Mouse (Mus musculus) A20 (cell line): Measurements from ENCODE around the gene Tlr7.
"Not testable (repeated sequence)": the region's sequence is repeated elsewhere in the genome, so short reads cannot be mapped to it uniquely, and the experiment has no call there.

Experiments
- DNase-seq: peaks from one replicate; pipeline ENCODE4 v3.0.0-alpha.2; 2011; ENCODE audit warnings: low read depth, low spot score

Tlr7 gene

DNA sequence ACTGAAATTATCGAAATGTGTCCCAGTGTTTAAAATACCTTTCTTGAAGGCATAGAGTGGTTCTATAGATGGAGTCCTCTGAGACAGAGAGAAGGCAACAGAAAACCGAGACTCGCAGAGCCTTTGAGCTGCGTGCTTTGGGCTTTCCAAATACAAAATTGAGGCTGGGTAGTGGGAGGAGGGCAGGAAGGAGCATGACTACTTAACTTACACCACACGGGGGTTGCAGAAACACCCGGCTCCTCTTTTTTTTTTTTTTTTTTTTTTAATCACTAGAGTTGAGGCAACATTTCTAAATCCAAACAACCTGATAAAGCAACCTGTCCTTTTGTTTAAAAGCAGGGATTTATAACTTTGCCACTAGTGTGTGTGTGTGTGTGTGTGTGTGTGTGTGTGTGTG is at the start of gene Tlr7:
Gene Tlr7 (minus strand): TSS at position 160 of the 400 bp plus-strand sequence.
- DNase-seq, result no peak

DNA sequence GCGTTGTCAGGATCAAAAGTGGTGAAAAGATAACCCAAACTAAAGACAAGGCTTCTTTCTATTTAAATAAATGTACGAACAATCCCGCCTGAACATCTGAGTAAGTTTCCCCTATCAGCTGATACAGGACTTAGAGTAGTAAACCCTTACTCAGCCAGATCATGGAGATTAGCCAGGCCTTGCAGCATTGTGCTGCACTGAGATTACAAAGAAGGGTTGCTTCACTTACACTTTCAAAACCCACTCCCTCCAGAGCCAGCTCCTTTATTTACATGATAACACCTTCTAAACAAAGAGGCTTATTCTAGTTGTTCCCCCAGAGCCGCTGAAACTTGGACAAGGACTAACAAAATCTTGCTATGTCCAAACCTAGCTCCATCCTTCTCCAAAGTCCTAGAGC is 49.7 kb upstream of the Tlr7 start:
- DNase-seq, result no peak

DNA sequence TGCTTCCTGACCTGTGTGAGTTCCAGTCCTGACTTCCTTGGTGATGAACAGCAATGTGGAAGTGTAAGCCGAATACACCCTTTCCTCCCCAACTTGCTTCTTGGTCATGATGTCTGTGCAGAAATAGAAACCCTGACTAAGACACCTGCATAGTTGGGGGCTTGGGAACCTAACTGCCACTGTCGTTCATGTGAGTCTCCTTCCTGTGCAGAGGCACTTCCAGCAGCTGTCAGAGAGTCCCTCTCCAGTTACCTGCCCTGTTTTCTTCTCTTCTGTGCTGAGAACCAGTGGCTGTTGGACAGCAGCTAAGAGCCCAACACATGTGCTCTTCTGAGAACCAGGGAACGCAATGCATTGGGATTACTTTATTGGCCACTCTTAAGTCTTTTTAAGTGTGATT is 30.9 kb upstream of the Tlr7 start:
- not testable (repeated sequence) for DNase-seq

DNA sequence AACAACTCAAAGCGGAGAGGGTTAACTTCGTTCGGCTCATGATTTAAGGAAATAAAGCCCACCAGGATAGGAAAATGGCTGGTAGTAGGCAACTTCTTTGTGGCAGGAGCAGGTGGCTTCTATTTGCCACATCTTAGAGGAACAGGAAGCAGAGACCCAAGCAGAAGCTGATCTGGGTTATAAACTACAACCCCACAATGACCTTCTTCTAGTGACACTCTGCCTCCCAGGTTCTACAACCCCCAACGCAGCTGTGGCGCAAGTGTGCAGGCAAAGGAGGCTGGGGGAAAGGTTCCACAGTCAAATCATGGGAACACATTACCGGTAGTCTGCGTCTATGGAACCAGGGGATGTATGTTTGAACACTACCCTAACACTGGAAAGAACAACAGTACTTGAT is 29.3 kb upstream of the Tlr7 start:
- DNase-seq, result no peak

DNA sequence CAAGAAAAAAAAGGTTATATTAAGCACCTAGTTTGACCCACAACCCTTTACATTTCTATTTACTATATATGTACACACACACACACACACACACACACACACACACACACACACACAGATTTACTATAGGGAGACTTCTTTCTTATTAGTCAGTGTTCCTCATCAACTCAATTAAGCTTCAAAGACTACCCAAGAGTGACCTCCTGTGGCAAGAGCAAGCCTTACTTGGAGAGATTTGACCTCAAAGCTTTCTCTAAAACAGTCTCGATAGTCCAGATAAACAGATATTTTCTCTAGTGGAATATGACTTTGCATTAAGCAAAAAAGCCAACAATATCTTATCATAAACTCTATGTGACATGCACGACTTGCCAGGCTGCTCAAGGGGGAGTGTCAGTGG is 27.1 kb upstream of the Tlr7 start:
- peak; percentile 40 for DNase-seq

DNA sequence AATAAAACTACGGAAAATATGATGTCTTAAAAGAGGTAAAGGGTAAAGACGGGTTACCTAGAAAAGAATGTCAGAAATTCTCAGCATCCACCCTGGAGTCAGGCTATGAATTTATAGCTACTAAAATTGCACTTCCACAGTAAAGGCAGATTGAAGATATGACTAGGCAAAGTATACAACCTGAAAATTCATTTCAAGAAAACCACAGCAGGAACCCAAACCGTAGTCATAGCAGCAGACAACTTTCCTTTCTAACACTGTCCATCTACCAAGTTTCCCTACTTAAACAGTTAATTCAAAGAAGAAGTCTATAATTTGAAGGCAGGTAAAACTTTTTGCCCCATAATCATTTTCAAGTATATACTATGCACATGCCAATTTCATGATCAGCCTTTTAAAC is 25.6 kb upstream of the Tlr7 start:
- no peak for DNase-seq

DNA sequence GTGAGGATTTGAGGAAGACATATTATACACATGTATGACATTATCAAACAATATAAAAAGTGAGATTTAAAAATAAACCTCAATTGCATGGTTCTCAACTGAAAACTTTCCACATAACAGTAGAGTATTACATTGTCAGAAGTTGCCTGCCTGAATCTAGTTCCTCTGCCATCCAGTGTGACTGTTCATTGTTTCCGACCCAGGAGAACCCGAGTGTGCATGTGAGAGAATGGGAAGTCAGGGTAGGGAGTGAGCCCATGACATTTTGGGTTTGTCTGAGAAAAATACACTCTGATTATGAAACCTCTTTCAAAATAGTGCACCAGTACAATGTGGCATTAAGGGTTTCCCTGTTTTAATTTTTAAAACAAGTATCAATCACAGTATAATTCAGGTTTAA is 23.3 kb upstream of the Tlr7 start:
- DNase-seq, result no peak

DNA sequence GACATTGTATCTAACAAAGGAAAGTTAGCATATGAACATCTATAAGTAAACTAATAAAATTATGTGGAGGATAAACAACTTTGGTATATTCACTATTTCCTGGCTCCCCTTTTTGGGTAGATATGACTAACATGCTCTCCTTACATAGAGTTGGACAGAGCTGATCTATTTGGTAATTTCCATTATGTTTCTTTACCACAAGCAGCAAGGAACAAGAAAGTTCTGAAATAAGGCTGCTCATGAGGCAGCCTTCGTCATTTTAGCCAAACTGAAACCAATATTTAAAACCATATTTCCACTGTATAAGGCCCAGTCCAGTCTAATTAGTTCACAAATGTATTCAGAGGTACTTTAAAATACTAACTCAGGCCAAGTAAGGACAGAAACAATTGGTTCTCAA is 16.1 kb upstream of the Tlr7 start:
- DNase-seq, result no peak

DNA sequence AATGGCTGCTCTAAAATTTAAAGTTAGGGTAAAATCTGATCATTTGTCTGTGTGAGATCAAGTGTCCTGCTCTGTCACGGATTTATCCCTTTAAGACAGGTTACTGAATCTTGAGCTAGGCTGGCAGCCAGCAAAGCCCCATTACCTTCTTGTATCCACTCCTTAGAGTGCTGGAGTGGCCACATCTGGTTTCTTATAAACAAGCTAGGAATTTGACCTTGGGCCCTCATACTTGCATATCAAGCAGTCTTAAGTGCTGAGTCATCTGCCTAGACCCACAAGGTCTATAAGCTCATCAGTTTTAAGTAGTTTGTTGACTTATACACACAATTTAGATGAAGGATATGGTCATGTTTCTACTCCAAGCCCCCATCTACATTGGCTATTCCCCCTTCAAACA is 14.0 kb upstream of the Tlr7 start:
- no peak for DNase-seq

DNA sequence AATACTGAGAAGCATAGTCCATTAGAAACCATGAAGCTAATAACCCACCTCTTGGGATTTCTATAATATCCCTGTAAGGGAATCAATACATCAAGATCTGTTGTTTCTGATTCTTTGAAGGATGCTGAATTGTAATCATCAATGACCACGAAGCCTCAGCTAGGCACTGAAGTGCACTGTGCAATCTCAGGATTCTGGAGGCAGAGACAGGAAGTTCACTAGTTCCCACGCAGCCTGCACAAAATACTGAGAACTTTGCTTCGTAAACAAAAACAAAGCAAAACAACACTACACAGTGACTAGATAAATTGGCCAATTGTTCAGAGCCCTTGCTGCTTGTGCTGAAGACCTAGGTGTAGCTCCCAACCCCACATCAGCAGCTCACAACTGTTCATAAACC is 11.5 kb upstream of the Tlr7 start:
- DNase-seq, result no peak

DNA sequence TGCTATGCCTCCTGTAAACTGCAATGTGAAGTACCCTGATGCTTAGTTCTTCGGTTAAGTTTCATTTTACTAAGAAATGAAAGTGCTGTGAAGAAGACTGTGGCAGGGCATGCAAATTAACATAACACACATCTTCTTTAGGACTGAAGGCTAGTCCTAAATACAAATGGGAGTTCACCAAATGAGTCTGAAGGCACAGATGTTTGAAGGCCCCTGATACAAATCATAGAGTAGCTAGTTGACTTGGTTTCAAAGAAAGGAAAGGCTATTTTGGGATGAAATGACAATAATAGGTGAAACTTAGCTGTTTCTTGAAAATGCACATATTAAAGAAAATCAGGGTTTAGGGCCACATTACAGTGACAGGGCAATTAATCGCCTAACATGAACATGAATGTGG is 9.8 kb upstream of the Tlr7 start:
- peak; percentile 58 for DNase-seq

DNA sequence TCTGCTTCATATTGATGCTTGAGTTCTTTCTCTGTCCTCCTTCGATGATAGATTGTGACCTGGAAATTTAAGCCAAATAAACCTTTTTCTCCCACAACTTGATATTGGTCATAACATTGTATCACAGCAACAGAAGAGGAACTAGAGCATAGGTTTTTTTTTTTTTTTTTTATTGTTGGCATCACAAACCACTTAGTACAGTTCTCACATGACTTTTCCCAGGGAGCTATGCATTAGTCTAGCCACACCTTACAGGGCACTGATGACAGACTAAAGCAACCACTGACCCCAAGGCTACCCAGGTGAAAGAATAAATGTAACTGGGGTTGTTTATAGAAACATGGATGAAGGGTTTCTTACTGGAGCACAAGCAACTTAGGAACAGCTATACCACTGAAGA is 7.6 kb upstream of the Tlr7 start:
- DNase-seq, result no peak

DNA sequence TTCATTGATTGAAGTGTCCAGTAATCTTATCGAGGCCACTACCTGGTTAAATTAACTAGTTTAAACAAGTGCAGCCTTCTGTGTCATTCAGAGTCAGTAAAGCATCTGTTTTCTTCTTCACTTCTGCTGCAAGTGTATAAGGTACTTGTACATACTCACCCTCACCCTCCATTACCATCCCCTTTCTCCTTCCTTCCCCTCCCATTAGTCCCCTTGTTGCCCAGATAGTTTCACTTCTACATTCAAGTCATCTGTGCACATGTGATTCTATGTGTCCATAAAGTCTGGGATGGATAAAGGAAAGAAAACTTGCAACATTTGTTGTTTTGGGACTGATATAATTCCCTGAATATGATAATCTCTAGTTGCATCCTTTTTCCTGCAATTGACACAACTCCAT is 4.2 kb upstream of the Tlr7 start:
- peak; percentile 9 for DNase-seq

DNA sequence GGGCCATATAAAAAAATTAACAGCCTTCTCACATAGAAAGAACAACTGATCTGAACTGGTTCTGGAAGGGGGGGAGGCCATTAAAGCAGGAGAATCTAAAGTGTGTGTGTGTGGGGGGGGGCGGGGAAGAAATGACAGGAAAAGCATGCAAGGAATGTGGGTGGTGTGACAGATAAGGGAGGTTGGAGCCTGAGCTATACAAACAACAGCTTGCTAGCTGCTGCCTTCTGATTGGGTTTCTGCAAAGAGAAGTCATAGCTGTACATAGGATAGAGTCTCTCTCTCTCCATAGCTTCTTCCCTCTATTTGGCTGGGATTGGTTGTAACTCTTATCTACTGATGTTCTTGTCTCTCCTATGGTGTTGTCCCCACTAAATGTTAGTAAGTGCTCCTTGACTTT is 2.2 kb upstream of the Tlr7 start:
- DNase-seq, result no peak

DNA sequence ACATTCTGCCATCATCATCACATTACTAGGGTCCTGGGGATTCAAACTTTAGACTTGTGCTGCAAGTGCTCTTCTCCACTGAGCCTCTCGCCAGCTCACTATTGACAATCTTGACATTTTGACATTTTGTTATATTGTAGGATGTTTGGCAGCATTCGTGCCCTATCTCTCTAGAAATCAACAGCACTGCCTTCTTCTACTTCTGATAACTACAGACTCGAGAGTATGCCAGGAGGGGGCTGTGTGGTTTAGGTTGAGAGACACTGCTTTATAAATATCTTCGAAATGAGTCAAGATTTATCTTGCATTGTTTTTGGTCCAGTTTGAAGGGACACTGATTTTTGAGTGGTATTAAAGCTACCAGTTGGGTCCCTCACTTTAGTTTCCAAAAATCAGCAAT is 635 bp upstream of the Tlr7 start:
- no peak for DNase-seq

DNA sequence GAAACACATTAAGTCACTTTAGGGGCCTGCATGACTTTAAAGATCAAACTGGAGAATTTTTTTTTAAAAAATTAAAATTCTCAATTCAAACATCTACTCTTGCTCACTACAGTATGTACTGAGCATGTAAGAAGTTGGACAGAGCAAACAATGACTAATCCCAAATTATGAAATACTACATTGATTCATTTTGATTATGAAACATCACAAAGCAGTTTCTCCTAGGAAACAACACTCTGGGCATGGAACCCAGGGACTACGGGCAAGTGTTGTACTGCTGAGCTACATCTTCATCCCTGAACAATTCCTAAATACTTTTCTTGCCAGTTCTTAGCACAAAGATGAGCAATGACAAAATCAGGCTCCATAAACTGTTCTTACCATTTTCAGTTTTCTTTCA is 738 bp downstream of the Tlr7 start:
- no peak for DNase-seq

DNA sequence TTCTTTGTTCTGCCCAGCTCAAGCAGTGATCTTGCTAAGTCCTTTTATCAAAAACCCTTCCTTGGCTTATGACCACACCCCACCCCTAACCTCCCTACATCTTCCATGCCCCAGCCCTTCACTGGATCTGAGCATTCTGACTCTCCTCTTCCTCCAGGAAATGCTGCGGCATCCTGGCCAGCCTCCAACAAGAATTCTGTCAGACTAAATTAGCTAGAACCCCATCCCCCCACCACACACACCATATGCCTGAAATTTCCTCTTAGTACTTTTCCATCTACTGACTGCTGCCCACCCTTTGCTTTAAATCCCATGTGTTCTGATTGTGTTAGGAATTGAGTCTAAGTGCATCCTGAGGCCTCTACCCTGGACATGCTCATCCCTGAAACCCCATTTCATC is 1.3 kb downstream of the Tlr7 start:
- no peak for DNase-seq

DNA sequence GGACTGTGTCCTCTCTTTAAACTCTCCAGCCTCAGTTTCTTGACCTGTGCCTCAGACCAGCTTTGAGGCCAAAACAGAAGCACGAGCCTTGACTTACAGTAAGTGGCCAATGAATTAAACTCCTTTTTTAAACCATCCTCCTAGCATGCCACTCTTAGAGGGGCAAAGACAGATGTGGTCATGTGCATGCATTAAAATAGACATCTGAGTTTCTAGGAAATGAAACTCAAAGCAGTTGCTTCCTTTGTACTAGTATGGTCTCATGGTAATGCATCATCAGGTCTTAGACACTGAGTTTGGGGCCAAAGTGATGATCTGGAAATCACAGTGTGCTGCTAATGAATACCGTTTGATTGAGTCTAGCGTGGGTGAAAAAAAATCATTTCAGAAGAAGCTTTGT is 1.8 kb downstream of the Tlr7 start:
- DNase-seq, result peak; percentile 30

DNA sequence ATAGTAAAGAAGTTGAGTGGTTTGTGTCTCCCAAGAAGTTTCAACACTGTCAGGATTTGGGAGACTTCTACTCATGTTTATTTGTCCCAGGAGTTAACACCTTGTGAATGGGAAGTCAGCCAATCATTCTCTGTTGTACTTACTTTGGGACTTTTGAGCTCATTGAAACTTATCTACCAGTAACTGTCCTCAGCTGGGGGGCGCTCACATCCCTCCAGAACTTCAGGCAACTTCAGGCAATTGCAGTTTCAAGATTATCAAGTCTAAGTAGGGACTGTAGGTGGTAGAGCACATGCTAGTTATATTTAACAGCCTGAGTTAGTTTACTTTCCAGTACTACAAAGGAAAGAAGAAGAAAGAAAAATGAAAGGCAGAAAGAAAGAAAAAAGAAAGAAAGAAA is 6.6 kb downstream of the Tlr7 start:
- DNase-seq, result peak; percentile 12

DNA sequence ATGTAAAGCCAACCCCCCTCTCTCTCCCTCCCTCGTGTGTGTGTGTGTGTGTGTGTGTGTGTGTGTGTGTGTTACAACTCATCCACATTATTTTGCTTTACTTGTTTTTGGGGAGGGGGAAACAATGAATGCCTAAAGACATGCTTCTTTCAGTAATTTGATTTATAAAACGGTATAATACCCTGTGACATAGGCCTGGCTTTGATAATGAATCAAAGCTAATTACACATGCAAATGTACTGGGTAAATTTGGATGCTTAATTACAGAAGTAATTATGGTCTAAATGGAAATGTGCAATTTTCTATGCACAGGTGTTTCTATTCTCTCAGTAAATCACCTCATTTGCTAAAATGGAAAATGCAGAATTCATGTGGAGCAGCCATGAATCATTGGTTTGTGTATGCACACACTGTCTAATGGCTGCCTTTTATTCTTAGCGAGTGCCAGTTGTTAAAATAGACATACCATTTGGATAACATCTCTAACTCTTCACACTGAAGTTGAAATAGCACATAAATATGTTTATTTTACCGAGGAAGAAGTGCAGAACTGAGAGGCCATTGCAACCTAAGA is 9.0 kb downstream of the Tlr7 start:
- no peak for DNase-seq

DNA sequence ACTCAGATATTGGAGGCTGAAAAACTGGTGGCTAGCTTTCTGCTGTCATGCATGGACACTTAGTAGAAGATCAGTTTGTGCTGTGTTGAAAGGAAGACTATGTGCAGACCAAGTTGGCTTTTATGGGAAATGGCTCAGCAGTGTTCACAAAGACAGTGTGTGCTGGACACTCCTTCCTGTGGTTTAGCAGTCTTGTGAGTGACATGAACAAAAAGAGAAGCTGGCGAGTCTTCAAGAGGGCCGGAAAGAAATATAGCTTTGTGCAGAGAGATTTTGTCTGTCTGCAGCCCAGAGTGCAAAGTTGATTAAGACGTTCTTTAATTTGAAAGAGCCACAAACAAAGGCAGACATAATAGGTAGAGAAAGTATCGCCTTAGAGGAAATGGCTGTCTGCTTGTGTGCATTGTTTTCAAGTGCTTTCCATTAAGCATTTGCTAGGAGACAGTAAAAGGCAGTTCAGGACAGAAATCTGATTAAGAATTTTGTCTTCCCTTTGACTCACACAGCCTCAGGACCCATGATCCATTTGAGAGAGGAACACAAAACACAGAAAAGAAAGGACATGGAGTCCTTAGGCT is 11.4 kb downstream of the Tlr7 start:
- DNase-seq, result no peak

DNA sequence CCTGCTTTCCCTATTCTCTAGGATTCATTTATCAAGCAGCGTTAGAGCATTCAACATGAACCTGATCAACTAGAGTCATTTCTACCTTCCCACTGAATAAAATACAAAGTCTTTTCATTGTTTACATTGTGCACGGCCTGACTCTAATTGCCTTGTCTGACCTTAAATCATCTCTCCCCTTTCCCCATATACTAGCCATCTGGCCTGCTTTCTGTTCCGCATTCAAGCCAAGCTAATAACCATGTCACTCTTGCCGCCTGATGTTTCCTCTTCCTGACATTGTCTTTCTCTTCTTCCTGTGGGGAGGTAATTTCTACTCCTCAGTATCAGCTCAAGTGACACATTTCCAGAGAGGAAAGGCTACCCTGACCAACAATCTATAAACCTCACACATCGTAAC is 14.6 kb downstream of the Tlr7 start:
- peak; percentile 74 for DNase-seq

DNA sequence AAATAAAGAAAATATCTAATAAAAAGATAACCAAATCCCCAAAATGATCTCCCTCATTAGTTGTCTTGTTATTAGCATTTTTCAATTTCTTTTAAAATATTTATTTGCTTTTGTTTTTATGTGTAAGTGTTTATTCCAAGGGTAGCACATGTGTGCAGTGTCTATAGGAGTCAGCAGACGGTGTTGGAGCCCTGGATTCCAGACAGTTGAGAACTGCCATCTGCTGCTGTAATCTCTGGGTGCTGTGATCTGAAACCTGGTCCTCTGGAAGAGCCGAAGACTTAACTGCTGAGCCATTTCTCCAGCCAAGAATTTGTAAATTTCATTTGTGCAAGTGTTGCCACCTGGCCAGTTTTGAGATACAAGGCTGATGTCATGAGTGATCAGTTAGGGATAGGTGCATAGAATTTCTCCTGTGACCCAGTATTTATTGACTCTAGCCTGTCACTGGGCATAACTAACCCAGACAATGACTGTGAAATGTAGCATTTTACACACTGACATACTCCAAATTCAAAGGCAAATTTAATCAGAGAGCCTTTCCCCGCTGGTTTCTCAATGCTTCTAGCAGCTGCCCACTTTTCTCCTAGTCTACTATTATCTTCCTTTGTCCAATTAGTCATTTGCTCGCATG is 15.1 kb downstream of the Tlr7 start:
- no peak for DNase-seq

DNA sequence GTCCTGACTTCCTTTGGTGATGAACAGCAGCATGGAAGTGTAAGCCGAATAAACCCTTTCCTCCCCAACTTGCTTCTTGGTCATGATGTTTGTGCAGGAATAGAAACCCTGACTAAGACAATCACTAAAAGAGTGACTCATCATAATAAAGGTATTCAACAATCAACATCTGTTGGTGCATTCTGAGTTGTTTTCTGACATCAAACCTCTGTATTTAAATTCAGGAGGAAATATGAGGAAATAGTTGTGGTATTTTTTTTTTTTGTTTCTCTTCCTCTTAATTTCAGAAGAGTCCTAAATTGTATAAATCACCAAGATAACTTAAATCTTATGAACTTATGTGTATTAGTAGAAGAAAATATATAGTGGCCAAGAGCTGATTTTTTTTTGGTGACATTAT is 28.3 kb downstream of the Tlr7 start:
- peak; percentile 7 for DNase-seq
